Mouse (Mus musculus): ENCODE measurements around the gene Pdcl. TPM values are rescaled to one million over a fixed set of nuclear protein-coding genes. Genes with fewer than 3 reads are reported as not detected.
A peak's percentile ranks its signal among the peaks of the same experiment; 100 is the strongest.

Gene Pdcl
- total and polyA plus RNA-seq, 2 experiments from 2014 or later: 33.5 to 39.9 TPM

DNA sequence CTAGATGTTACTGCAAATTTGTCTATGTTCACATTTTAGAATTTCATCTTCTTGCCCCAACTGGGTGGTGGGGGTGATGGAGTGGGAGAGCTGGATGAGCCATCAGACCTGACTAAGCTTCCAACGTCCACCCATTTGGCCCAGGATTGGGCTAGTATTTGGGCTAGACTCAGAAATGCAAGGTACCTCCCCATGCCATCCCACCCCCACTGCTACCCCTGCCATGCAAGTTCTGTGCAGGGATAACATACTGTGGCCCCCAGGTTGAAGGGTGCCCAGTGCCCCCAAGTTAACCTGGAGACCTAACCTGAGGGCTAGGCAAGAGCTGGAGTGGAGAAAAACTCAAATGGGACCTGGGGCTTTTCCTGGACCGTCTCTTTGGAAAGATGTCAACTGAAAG is 776 bp upstream of the Pdcl start:
- Histone ChIP-seq H3K4me1 (ENCODE audit: insufficient read depth, low read length) (peaks cover 5% of the 10 kb centered on the region; the same call in 1 of the 2 replicates), H3K9me3 (ENCODE audit: low read length) (no peaks in the 10 kb centered on the region), H3K27me3 (ENCODE audit: insufficient read depth, low read length) (no peaks in the 10 kb centered on the region), H3K4me3 (ENCODE audit: low read length) (no peak overlapping the region), H3K27ac (no peak overlapping the region), H3K4me2 (ENCODE audit: low read depth, low read length) (peak overlapping the region; percentile 61; the same call in 1 of the 2 replicates), H3K36me3 (ENCODE audit: insufficient read depth, low read length) (peaks cover 8% of the 10 kb centered on the region), H3K9ac (replicated peaks; ENCODE audit: low read length) (no peak overlapping the region)
- WGBS: 94% methylated on average over 2 of the region's 2 CpGs
- no peak for ATAC-seq
- no peak for DNase-seq (ENCODE audit: low spot score)
- no peak for TF ChIP-seq CTCF (IDR thresholded peaks at IDR 0.05; ENCODE audit: low read depth)

GRCm38 (mm10) chr2:37355571-37355970 is 3.6 kb downstream of the Pdcl start:
- no peak overlapping the region for H3K4me3 ChIP-seq (ENCODE audit: low read length)
- ATAC-seq (no peak), DNase-seq (ENCODE audit: low spot score) (no peak)
- H3K36me3 ChIP-seq (ENCODE audit: insufficient read depth, low read length): peaks cover 38% of the 10 kb centered on the region
- H3K27ac ChIP-seq: no peak overlapping the region
- 96% methylated on average over 5 of the region's 5 CpGs for WGBS
- no peaks in the 10 kb centered on the region for H3K9me3 ChIP-seq (ENCODE audit: low read length)
- TF ChIP-seq CTCF (IDR thresholded peaks at IDR 0.05; ENCODE audit: low read depth): no peak
- H3K4me1 ChIP-seq (ENCODE audit: insufficient read depth, low read length): peaks cover 5% of the 10 kb centered on the region; the same call in 1 of the 2 replicates
- H3K4me2 ChIP-seq (ENCODE audit: low read depth, low read length): no peak overlapping the region
- H3K9ac ChIP-seq (replicated peaks; ENCODE audit: low read length): no peak overlapping the region
- H3K27me3 ChIP-seq (ENCODE audit: insufficient read depth, low read length): no peaks in the 10 kb centered on the region

DNA sequence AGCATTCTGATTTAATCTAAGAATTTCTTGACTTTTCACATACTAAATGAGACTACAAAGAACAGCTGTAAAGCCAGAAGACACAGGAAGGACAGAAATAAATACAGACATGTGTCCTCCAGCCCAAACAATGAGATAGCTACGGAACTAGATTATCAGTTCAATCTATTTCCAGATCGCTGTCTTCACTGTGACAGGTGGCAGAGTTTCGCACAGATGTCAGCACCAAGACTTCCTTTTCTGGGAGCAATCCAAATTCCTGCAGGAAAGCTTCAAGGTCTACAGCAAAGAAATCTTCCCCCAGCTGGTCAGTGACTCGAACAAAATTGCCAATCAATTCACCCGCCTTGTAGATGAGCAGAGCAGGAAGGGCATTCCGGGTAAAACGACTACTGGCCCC is 7.5 kb downstream of the Pdcl start:
- WGBS: 85% methylated on average over 7 of the region's 7 CpGs

DNA sequence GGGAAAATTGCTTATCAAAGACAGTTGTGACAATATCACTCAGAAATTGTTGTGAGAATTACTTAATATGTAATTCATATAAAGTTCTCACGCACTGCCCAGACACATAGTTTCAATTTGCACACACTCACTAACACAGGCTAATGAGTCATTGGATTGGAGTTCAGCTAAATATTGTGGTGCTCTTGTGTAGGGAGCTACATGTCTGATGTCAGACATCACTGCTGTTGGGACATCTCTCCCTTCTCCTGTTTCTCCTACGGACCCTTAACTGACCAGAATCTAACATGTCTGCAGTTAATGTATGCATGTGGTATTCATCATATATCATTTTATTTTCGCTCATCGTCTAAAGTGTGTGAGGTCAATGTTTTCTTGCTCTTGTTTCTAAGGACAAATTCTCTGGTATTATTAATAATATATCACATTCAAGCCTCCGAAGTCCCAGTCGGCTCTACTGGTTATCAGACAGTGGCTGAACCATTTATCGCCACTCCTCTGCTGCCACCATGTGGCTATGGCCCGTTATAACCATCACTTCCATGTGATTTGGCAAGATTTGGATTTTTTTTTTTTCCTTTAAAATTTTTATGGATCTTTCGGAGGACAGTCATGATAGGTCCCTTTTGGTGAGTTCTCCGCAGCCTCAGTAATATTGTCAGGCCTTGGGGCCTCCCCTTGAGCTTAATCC is 20.5 kb downstream of the Pdcl start:
- Histone ChIP-seq H3K4me3 (ENCODE audit: low read length) (no peak overlapping the region), H3K9ac (replicated peaks; ENCODE audit: low read length) (no peak overlapping the region), H3K9me3 (ENCODE audit: low read length) (no peaks in the 10 kb centered on the region), H3K27me3 (ENCODE audit: insufficient read depth, low read length) (no peaks in the 10 kb centered on the region), H3K4me2 (ENCODE audit: low read depth, low read length) (no peak overlapping the region), H3K27ac (no peak overlapping the region), H3K4me1 (ENCODE audit: insufficient read depth, low read length) (no peaks in the 10 kb centered on the region), H3K36me3 (ENCODE audit: insufficient read depth, low read length) (no peaks in the 10 kb centered on the region)
- TF ChIP-seq CTCF (IDR thresholded peaks at IDR 0.05; ENCODE audit: low read depth): peak; percentile 81
- ATAC-seq (peak; percentile 69; the same call in 1 of the 2 replicates), DNase-seq (ENCODE audit: low spot score) (peak; percentile 75)
- 57% methylated on average over 10 of the region's 10 CpGs for WGBS

More for the DNA sequence above, 7.5 kb downstream of the Pdcl start:
- TF ChIP-seq CTCF (IDR thresholded peaks at IDR 0.05; ENCODE audit: low read depth): no peak
- peaks cover 38% of the 10 kb centered on the region for H3K36me3 ChIP-seq (ENCODE audit: insufficient read depth, low read length)
- ATAC-seq (no peak), DNase-seq (ENCODE audit: low spot score) (no peak)
- H3K9me3 ChIP-seq (ENCODE audit: low read length): no peaks in the 10 kb centered on the region
- no peaks in the 10 kb centered on the region for H3K4me1 ChIP-seq (ENCODE audit: insufficient read depth, low read length)
- no peak overlapping the region for H3K4me2 ChIP-seq (ENCODE audit: low read depth, low read length)
- H3K9ac ChIP-seq (replicated peaks; ENCODE audit: low read length): no peak overlapping the region
- no peak overlapping the region for H3K27ac ChIP-seq
- H3K27me3 ChIP-seq (ENCODE audit: insufficient read depth, low read length): no peaks in the 10 kb centered on the region
- H3K4me3 ChIP-seq (ENCODE audit: low read length): no peak overlapping the region

DNA sequence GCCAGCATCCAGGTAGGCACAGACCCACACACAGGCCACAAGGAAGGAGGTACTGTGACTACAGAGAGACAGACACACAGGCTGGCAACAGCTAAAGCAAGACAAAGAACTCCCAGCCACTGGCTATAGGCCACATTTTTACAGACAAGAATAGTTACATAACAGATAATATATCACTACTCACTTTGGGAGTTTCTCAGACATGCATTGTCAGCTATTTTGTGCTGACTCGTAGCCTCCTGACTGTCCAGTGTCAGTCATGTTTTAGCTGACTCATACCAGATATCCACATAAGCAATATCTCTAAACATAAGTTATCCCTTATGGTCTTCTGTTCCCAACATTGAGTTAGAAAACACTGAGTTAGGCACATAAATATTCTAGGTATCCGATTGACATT is 25.8 kb downstream of the Pdcl start:
- H3K9me3 ChIP-seq (ENCODE audit: low read length): no peaks in the 10 kb centered on the region
- 88% methylated on average over 2 of the region's 2 CpGs for WGBS
- DNase-seq (ENCODE audit: low spot score) (no peak), ATAC-seq (no peak)
- H3K4me1 ChIP-seq (ENCODE audit: insufficient read depth, low read length): no peaks in the 10 kb centered on the region
- no peaks in the 10 kb centered on the region for H3K27me3 ChIP-seq (ENCODE audit: insufficient read depth, low read length)
- H3K36me3 ChIP-seq (ENCODE audit: insufficient read depth, low read length): no peaks in the 10 kb centered on the region
- H3K4me3 ChIP-seq (ENCODE audit: low read length): no peak overlapping the region
- no peak overlapping the region for H3K27ac ChIP-seq
- no peak overlapping the region for H3K9ac ChIP-seq (replicated peaks; ENCODE audit: low read length)
- TF ChIP-seq CTCF (IDR thresholded peaks at IDR 0.05; ENCODE audit: low read depth): no peak
- no peak overlapping the region for H3K4me2 ChIP-seq (ENCODE audit: low read depth, low read length)

GRCm38 (mm10) chr2:37326215-37326614 is 32.9 kb downstream of the Pdcl start, which contains the start of gene Olfr368:
Gene Olfr368 (plus strand): TSS chr2:37326515.
- Histone ChIP-seq H3K9me3 (ENCODE audit: low read length) (no peaks in the 10 kb centered on the region), H3K4me1 (ENCODE audit: insufficient read depth, low read length) (no peaks in the 10 kb centered on the region), H3K4me3 (ENCODE audit: low read length) (no peak within 1 kb of the TSS), H3K27ac (no peak within 1 kb of the TSS), H3K27me3 (ENCODE audit: insufficient read depth, low read length) (no peaks in the 10 kb centered on the region), H3K4me2 (ENCODE audit: low read depth, low read length) (no peak within 1 kb of the TSS), H3K9ac (replicated peaks; ENCODE audit: low read length) (no peak within 1 kb of the TSS), H3K36me3 (ENCODE audit: insufficient read depth, low read length) (no peaks in the 10 kb centered on the region)
- no peak for ATAC-seq
- 97% methylated on average over 1 of the region's 1 CpGs for WGBS
- TF ChIP-seq CTCF (IDR thresholded peaks at IDR 0.05; ENCODE audit: low read depth): no peak
- no peak for DNase-seq (ENCODE audit: low spot score)

Other genes starting within 250 kb of the Pdcl start
- not detected in 2 replicates for gene Olfr362, start 241.4 kb downstream of the Pdcl start, total RNA-seq (2014; rRNA removed)
- not detected in 2 replicates for gene Olfr362, start 241.4 kb downstream of the Pdcl start, polyA plus RNA-seq (2015; fragmentation: Nextera tagmentation; extraction: Ambion mirVana)
- not detected in 2 replicates for gene Olfr364-ps1, start 220.0 kb downstream of the Pdcl start, total RNA-seq (2014; rRNA removed)
- not detected in 2 replicates for gene Olfr364-ps1, start 220.0 kb downstream of the Pdcl start, polyA plus RNA-seq (2015; fragmentation: Nextera tagmentation; extraction: Ambion mirVana)
- not detected in 2 replicates for gene Olfr365, start 171.1 kb downstream of the Pdcl start, total RNA-seq (2014; rRNA removed)
- gene Olfr365, start 171.1 kb downstream of the Pdcl start, polyA plus RNA-seq (2015; fragmentation: Nextera tagmentation; extraction: Ambion mirVana): not detected in 2 replicates
- gene Olfr366, start 147.8 kb downstream of the Pdcl start, total RNA-seq (2014; rRNA removed): not detected in 2 replicates
- not detected in 2 replicates for gene Olfr366, start 147.8 kb downstream of the Pdcl start, polyA plus RNA-seq (2015; fragmentation: Nextera tagmentation; extraction: Ambion mirVana)
- not detected in 2 replicates for gene Olfr368, start 32.8 kb downstream of the Pdcl start, total RNA-seq (2014; rRNA removed)
- gene Olfr368, start 32.8 kb downstream of the Pdcl start, polyA plus RNA-seq (2015; fragmentation: Nextera tagmentation; extraction: Ambion mirVana): not detected in 2 replicates
- 43.0 and 47.9 TPM in 2 replicates for gene Rc3h2, start 63.6 kb upstream of the Pdcl start, total RNA-seq (2014; rRNA removed)
- gene Rc3h2, start 63.6 kb upstream of the Pdcl start, polyA plus RNA-seq (2015; fragmentation: Nextera tagmentation; extraction: Ambion mirVana): 10.7 and 11.3 TPM in 2 replicates
- gene Zbtb26, start 83.8 kb upstream of the Pdcl start, total RNA-seq (2014; rRNA removed): 9.8 and 13.4 TPM in 2 replicates
- 2.0 and 2.4 TPM in 2 replicates for gene Zbtb26, start 83.8 kb upstream of the Pdcl start, polyA plus RNA-seq (2015; fragmentation: Nextera tagmentation; extraction: Ambion mirVana)
- gene Zbtb6, start 83.8 kb upstream of the Pdcl start, total RNA-seq (2014; rRNA removed): 23.5 and 24.5 TPM in 2 replicates
- gene Zbtb6, start 83.8 kb upstream of the Pdcl start, polyA plus RNA-seq (2015; fragmentation: Nextera tagmentation; extraction: Ambion mirVana): 6.6 and 7.7 TPM in 2 replicates
- 55.2 and 60.8 TPM in 2 replicates for gene Rabgap1, start 83.9 kb upstream of the Pdcl start, total RNA-seq (2014; rRNA removed)
- 46.9 and 51.0 TPM in 2 replicates for gene Rabgap1, start 83.9 kb upstream of the Pdcl start, polyA plus RNA-seq (2015; fragmentation: Nextera tagmentation; extraction: Ambion mirVana)
- 22.5 and 25.0 TPM in 2 replicates for gene Gpr21, start 157.0 kb upstream of the Pdcl start, total RNA-seq (2014; rRNA removed)
- gene Gpr21, start 157.0 kb upstream of the Pdcl start, polyA plus RNA-seq (2015; fragmentation: Nextera tagmentation; extraction: Ambion mirVana): 8.8 and 9.1 TPM in 2 replicates

Data from hindbrain, postnatal 0 days (tissue).